Mouse (Mus musculus): ENCODE data around the gene Tefm.
"Not testable (repeated sequence)": the region's sequence is repeated elsewhere in the genome, so short reads cannot be mapped to it uniquely, and the experiment has no call there.

The Tefm gene

GRCm38 (mm10) chr11:80141825-80142521, at the start of gene Tefm:
Gene Tefm (minus strand): TSS chr11:80142175.
- peak; percentile 83 for DNase-seq

DNA sequence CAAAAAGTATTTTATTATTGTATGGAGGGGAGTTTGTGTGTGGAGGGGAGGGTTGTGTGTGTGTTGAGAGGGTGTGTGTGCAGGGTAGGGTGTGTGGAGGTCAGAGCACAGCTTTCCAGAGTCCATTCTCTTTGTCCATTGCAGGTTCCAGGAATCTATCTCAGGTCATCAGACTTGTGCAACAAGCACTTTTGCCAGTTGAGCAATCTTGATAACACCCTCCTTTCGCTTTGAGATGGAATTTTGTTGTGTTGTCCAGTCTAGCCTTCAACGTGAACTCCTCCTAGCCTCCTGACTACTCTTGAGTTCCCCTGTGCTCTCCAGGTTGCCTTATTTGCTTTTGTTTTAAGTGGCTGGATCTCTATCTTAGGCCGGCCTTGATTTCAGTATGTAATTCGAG, 48.3 kb upstream of the Tefm start:
- no peak for DNase-seq

DNA sequence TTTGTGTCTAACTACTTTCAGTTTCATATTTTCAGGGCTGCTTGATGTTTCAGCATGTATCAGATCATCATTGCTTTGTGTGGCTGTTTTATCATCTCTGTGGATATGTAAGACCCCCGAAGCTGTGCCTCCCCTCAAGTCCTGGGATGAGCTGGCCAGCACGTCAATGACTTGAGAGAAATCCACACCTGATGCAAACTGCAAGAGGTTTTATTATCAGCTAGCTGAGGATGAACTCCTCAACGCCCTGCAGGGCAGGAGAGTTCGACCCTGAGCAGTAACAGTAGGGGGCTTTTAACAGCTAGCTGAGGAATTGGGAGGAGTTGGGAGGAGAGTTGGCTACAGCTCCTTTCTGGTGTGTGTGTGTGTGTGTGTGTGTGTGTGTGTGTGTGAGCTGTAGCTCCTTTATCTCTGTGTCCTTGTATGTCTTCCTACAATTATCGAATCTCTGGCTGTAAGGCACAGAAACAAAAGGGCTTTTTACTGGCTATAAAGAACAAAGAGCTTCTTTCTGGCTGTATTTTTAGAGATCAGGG, 43.5 kb upstream of the Tefm start:
- not testable (repeated sequence) for DNase-seq

DNA sequence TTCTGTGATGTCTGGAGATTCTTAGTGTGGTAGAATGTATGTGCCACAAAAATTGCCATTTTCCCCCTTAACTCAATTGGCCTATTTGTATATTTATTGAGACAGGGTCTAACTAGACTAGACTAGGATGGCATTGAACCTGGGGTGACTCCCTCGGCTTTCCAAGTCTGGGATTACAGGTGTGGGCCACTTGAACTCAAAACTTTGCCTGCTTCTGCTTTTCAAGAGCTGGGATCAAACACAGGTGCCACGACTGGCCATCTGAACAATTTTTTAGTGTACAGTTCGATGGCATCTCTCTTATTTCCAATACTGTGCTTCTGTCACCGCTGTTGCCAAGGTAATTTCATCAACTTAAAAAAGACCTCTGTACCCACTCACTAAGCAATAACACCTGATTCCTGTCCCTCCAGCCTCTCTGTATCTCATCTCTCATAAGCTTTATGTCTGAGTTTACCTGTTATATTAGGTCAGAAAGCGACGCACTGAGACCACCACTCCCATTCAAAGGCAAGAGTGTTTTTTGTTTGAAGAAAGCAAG, 42.6 kb upstream of the Tefm start:
- DNase-seq = no peak

- DNase-seq = peak; percentile 95
Measured at GRCm38 (mm10) chr11:80183705-80184255, 41.8 kb upstream of the Tefm start, which contains the start of gene Rnf135. Gene Rnf135 (plus strand): TSS chr11:80183851.

DNA sequence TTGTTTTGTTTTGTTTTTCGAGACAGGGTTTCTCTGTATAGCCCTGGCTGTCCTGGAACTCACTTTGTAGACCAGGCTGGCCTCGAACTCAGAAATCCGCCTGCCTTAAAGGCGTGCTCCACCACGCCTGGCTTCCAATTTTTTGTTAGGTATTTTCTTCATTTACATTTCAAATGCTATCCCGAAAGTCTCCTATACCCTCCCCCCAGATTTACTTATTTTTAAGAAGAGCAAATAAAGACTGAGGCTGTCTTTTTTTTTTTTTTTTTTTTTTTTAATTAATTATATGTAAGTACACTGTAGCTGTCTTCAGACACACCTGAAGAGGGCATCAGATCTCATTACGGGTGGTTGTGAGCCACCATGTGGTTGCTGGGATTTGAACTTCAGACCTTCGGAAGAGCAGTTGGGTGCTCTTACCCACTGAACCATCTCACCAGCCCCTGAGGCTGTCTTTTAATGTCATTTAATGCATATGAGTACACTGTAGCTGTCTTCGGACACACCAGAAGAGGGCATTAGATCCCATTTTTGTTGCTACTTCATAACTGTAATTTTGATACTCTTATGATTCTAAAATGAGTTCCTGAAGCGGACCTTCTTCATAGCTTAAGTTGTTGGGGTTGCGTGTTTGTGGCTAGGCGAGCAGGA, 41.2 kb upstream of the Tefm start:
- not testable (repeated sequence) for DNase-seq

- DNase-seq = no peak
Measured at GRCm38 (mm10) chr11:80181021-80181749, 39.2 kb upstream of the Tefm start.

DNA sequence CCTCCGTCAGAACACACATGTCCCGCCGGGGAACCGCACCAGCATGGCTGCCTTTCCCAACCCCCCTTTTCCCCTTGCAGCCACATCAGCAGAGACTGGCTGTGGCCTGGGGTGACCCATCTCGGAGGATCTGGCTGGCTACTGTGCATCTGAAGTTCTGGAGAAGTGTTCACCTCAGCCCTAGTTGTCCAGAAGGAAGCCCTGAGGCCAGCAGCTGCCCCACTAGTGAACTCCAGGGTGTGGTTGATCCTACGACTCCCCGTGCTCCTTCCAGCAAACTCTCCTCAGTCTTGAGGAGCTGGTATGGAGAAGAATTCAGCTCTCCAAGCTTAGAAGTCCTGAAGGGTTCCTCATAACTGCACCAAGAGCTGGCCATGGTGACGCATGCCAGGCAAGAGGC, 36.3 kb upstream of the Tefm start:
- DNase-seq = no peak

GRCm38 (mm10) chr11:80176911-80177895, 35.2 kb upstream of the Tefm start:
- no peak for DNase-seq

GRCm38 (mm10) chr11:80173963-80174670, 32.1 kb upstream of the Tefm start:
- DNase-seq = no peak

GRCm38 (mm10) chr11:80171884-80172283, 29.9 kb upstream of the Tefm start:
- no peak for DNase-seq

GRCm38 (mm10) chr11:80170351-80170750, 28.4 kb upstream of the Tefm start:
- DNase-seq = no peak

GRCm38 (mm10) chr11:80169629-80170028, 27.7 kb upstream of the Tefm start:
- DNase-seq = no peak

GRCm38 (mm10) chr11:80168611-80169249, 26.8 kb upstream of the Tefm start:
- no peak for DNase-seq

GRCm38 (mm10) chr11:80168121-80168520, 26.1 kb upstream of the Tefm start:
- no peak for DNase-seq

- no peak for DNase-seq
Measured at GRCm38 (mm10) chr11:80164224-80164623, 22.2 kb upstream of the Tefm start.

- DNase-seq = no peak
Measured at GRCm38 (mm10) chr11:80163362-80164116, 21.6 kb upstream of the Tefm start.

- no peak for DNase-seq
Measured at GRCm38 (mm10) chr11:80161041-80161440, 19.1 kb upstream of the Tefm start.

DNA sequence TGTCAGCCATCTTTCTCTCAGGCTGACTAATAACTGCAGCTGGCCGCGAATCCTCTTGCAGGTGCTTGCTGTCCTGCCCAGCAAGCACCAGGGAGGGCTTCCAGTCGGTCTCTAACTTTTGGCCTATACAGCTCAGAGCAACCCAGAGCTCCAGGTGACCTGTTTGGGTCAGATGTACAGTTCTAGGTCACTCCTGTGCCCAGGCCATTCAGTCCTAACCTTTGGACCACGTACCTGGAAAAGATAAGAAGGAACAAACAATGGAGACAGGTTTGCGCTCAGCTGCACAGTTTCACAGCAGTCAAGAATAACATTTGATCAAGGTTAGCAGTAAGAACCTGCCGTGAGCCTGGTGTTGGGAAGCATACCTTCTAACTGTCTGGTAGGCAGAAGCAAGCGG, 17.0 kb upstream of the Tefm start:
- no peak for DNase-seq

DNA sequence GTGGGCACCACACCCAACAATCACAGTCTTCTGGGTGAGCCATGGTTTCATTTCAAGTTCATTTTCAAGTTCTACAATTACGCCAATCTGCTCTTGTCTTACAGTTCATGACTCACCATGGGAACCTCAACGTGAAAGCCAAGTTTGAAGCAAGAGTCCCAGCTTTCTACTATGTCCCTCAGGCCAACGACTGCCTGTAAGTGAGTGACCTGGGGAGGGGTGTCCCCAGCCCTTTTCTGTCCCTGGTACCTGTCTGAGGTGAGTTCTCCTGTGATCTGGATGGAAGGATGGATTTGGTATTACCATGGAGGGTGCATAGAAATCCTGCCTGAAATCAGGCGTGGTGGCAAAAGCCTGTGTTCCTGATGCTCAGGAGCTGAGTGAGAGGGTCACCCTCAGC, 14.9 kb upstream of the Tefm start:
- no peak for DNase-seq
